Mouse (Mus musculus): ENCODE measurements around the gene Olfr61.
"Not testable (repeated sequence)": the region's sequence is repeated elsewhere in the genome, so short reads cannot be mapped to it uniquely, and the experiment has no call there.

Gene Olfr61

DNA sequence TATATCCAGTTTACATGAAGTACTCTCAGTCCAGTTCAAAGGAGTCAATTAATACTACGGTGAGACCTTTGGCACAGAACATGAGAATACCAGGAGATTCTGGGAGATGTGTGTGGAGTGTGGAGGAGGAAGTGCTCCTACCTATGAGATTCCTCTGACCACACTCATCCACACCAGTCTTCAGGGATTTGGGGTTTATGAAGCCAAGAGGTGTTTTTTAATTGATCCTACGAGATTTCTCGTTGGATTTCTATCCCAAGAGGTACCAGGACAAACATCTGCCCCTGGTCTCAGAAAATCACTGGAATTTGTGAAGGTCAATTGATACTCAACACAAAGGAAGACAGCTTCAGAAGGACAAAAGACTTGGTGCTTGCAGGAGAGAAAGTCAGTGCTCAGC, at the start of gene Olfr61:
Olfr61 (plus strand) TSS at position 301 of the 400 bp plus-strand sequence.
- DNase-seq: not testable (repeated sequence)

DNA sequence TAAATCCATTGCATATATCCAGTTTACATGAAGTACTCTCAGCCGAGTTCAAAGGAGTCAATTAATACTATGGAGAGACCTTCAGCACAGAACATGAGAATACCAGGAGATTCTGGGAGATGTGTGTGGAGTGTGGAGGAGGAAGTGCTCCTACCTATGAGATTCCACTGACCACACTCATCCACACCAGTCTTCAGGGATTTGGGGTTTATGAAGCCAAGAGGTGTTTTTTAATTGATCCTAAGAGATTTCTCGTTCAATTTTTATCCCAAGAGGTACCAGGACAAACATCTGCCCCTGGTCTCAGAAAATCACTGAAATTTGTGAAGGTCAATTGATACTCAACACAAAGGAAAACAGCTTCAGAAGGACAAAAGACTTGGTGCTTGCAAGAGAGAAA, 27.8 kb upstream of the Olfr61 start, which contains the start of gene Olfr46:
Olfr46 (plus strand) TSS at position 301 of the 400 bp plus-strand sequence.
- DNase-seq: not testable (repeated sequence)

DNA sequence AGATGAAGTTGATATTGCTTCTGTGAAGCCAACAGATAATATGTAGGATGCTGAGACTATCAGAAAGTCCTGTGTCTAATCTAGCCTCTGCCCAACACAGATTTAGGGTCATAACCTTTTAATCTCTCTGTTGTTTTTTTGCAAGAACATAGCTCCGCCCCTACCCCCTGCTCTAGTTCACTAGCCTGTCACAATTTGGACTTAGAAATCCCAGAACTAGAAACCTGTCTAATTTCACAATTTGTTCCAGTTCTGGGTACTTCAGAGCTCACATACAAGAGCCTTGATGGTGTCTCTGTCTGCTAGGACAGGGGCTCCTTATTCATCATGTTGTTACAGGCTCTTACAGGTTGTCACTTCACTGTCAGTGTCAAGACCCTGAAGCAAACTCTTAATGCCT, 1.8 kb downstream of the Olfr61 start:
- DNase-seq: no peak

DNA sequence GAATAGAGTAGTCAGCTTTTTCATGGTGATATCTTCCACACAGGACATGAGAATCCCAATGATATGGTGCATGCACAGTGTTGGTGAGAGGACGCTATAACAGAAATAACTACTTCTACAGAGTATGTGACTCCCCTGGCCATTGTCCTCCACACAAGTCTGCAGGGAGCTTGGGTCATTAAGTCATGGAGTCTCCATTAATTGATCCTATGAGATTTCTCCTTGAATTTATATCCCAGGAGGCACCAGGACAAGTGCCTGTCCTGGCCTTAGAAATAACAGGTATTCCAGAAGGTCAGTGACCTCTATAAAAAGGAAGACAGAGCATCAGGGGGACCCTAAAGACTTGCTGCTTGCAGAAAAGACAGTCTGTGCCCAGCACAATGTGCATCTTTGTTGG, 17.4 kb downstream of the Olfr61 start, which contains the start of gene Olfr53:
Olfr53 (plus strand) TSS at position 301 of the 400 bp plus-strand sequence.
- no peak for DNase-seq

DNA sequence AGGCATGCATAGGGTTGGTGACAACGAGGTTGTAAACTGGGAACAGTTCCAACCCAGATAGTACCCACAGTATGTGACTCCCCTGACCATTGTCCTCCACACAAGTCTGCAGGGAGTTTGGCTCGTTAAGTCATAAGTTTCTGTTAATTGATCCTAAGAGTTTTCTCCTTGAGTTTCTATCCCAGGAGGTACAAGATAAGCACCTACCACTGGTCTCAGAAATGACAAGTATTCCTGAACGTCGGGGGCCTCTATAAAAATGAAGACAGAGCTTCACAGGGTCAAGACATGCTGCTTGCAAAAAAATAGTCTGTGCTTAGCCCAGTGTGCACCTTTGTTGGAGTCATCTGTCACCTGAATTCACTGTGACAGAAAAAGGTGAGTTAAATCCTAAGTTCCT, 30.9 kb downstream of the Olfr61 start, which contains the start of gene Olfr539:
Olfr539 (plus strand) TSS at position 301 of the 400 bp plus-strand sequence.
- no peak for DNase-seq

DNA sequence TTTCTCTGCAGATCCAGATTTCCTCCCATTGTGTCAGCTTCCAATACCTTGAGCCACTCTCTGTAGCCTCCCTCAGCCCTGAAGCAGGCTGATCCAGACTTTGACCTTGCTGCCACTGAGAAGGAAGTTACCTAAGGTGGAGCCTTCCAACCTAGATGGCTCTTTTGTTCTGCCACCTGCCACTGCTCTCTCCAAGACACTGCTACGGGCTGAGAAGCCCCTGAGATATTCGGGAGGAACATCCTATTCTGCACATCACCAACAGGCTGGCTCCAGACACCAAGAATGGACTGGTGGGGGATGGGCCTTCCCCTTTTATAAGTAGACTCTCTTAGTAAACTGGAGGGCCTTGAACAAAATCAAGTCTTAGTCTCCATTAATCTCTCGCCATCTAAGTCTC, 41.9 kb downstream of the Olfr61 start:
- not testable (repeated sequence) for DNase-seq

DNA sequence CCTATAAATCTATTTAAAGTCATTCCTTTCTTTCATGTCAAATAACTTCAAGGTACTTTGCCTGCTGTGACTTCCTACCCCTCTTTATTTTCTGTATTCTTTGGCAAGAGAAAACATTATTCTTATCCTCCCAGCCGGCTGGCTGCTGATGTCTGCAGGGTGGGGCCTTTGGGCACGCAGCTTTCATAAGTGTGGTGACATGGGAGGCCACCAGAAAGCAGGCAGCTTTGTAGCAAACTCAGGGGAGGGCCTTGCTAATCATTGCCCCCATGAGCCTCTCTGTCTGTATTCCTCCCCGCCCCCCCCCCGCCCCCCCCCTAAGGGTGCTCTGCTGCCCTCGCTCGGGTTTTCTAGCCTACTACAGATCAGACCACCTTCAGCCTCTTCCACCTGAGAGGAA, 47.1 kb downstream of the Olfr61 start:
- no peak for DNase-seq

DNA sequence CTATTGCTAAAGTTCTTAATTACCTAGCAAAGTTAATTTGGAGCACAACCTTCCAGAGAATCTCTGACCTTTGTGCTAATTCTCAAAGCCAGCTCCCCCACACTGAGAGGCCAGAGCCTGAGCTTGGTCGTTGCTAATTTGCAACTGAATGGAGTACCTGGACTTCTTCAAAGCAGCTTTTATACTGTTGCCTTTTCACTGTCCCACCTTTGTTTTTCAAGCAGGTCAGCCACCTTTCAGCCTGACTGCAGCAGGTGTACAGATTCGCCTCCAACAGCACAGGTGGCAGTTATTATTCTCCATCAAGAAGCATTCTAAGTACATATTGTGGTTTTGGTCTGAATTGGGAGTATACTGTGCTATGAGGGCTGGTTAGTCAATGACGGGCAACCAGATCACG, 50.8 kb downstream of the Olfr61 start:
- DNase-seq: not testable (repeated sequence)

DNA sequence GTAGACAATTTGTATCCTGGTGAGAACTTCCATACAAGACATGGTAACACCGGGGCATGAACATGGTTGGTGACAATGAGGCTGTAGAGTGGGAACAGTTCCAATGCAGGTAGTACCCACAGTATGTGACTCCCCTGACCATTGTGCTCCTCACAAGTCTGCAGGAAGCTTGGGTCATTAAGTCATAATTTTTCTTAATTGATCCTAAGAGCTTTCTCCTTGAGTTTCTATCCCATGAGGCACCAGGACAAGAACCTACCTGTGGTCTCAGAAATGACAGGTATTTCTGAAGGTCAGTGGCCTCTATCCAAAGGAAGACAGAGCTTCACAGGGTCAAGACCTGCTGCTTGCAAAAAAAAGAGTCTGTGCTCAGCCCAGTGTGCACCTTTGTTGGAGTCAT, 52.9 kb downstream of the Olfr61 start, which contains the start of gene Olfr45:
Olfr45 (plus strand) TSS at position 301 of the 400 bp plus-strand sequence.
- DNase-seq: no peak
